Mouse (Mus musculus) brain, adult 2 months (tissue): ENCODE measurements at regions not wholly inside any gene's neighbourhood (a gene's known extent, or its start where the extent isn't known, plus 50 kb on each side); places are given as distances from the start of the nearest gene placed in this dataset.

ENCODE experiments used
- DNase-seq: peaks from one replicate; pipeline ENCODE4 v3.0.0; 2011; ENCODE audit warnings: low read depth, low spot score

- DNase-seq, result peak; percentile 83
Observed at GRCm38 (mm10) chr13:91274131-91274530, 50.4 kb upstream of the Atg10 start.

DNA sequence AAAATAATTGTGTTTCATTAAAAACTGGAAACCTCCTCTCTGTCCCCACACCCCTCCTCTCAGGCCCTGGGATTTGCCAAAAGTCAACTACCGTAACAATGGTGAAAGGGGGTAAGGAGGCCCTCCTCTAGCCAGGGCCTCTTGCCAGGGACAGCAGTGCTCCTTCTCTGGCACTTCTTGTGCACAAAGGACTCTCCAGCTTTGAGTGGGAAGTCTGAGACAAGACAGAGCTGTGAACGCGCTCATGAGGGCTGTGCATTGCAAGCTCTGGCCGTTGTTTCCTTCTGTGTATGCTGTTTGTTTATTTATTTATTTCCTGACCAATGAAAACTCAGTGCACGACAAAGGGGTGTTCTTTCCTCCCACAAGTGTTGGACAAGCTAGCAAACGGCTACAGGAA lies 50.8 kb upstream of the Atg10 start:
- peak; percentile 43 for DNase-seq

- DNase-seq, result no peak
Observed at GRCm38 (mm10) chr13:91279487-91279886, 55.7 kb upstream of the Atg10 start.

GRCm38 (mm10) chr13:91295552-91296170 lies 71.9 kb upstream of the Atg10 start:
- DNase-seq, result no peak

DNA sequence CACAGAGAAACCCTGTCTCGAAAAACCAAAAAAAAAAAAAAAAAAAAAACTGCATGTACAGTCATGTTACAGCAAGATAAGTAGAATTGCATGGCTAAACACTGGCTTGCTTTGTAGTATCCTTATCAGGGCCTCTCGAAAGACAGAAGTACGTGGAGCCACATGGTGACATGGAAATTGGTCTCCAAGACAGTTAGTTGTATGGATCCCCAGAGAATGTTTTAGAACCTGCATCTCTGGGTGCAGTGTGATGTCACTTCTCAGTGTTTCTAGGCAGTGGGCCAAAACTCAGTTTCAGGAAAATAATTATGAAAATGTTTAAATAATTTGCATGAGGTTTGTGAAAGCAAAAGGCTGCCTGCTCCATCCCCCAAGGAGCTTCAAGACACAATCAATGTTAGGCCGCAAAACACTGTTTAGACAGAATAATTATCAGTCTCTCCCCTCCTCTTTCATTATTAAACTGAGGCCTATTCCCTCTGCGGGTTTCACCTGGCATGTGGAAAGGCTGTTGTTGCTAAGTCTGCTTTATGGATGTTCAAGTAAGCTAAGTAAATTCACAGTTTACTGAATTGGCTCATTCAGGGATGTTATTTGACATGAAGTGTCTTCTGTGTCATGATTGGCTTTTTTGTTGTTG lies 72.9 kb upstream of the Atg10 start:
- DNase-seq, result peak; percentile 15

DNA sequence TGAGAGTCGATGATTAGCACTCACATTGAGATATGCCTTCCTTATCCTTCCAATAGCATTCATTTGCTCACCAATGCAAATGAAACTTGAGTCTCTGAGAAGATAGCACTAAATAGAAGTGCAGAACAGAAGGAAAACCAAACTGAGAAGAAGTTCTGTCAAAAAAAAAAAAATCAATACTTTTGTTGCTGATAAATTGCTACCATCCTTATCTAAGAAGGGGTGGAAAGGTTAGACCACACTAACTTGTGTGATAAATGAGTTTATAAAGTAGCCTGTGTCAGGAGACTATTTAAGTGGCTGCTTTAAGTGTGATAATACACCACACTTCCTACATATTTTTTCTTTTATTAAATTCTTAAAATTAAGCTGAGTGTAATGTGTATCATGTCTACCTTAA lies 78.1 kb upstream of the Atg10 start:
- no peak for DNase-seq

GRCm38 (mm10) chr13:91305697-91306405 lies 82.1 kb upstream of the Atg10 start:
- peak; percentile 61 for DNase-seq

- DNase-seq, result peak; percentile 31
Observed at GRCm38 (mm10) chr13:91306545-91306944, 82.8 kb upstream of the Atg10 start.

GRCm38 (mm10) chr13:91312905-91313571 lies 89.3 kb upstream of the Atg10 start:
- DNase-seq, result peak; percentile 41

- DNase-seq, result no peak
Observed at GRCm38 (mm10) chr13:91322331-91322730, 98.6 kb upstream of the Atg10 start.

- no peak for DNase-seq
Observed at GRCm38 (mm10) chr13:91326834-91327233, 103.1 kb upstream of the Atg10 start.

DNA sequence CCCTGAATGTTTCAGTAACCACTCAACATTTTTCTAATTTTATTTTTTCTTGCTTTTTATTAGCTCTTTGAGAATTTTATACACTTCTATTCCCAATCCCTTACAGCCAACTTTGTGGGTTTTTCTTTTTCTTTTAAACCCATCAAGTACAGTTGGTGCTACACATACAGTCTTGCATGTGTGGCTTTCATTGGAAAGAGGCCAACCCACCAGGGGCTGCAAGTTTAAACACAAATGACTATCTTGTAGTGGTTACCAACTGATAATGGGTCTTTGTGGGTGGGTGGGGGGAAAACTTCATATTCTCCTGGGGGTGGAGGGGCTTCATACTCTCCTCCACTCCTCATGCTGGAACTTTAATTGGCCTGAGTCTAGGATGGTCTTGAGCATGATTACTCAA lies 110.5 kb upstream of the Atg10 start:
- no peak for DNase-seq

- DNase-seq, result no peak
Observed at GRCm38 (mm10) chr13:91344139-91344538, 115.9 kb upstream of the Ssbp2 start.

DNA sequence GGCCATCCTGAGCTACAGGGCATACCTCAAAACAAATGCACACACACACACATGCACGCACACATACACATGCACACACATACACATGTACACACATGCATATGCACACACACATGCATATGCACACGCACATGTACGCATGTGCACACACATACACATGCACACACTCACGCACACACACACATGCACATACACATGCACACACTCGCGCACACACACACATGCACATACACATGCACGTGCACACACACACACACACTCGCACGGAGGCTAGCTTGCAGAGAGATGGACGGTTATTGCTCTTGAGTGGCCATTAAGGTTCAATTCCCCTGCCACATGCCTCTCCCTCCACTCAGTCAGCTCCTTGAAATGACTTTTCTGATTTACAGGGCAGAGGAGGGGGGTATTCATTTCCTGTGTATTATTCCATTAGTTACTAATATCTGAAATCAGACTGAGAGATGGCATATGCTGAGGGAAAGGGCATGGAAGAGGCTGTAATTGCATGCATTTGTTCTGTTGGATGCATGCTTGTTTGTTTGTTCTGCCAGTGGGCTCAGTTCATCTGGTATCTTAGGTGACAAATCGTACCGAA lies 111.5 kb upstream of the Ssbp2 start:
- DNase-seq, result no peak

- DNase-seq, result no peak
Observed at GRCm38 (mm10) chr13:91352311-91352710, 107.8 kb upstream of the Ssbp2 start.

GRCm38 (mm10) chr13:91356516-91356915 lies 103.6 kb upstream of the Ssbp2 start:
- DNase-seq, result peak; percentile 60

- no peak for DNase-seq
Observed at GRCm38 (mm10) chr13:91360121-91360520, 100.0 kb upstream of the Ssbp2 start.

DNA sequence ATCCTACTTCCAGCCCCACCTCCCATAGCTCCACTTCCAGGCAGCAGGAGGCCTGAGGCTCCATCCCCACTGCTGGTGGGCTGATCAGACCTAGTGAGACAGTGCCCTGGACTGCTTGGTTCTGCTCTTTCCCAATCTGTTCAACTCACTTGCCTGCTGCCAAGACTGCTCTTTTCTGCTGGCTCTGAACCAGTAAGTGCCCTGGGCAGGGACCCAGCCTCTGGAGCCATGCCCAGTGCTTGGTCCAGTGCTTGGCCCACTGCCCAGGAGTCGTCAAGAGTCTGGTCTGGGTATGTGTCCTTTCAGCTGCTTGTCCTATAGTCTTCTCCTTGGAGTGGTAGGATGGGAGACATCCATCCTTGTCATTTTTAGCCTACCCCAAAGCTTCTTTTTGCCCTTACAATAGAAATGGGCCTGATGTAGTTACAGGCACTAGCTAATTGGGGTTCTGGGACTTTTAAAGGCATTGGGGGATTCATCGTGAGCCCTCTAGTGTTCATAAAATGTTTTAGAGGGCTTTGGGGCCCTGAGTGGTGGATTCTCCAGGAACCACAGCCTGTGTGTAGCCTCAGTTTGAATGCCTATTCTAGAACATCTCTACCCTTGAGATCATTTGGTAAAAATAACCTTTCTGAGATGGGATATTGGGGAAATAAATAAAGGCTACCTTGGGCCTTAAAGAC lies 94.7 kb upstream of the Ssbp2 start:
- DNase-seq, result peak; percentile 96

DNA sequence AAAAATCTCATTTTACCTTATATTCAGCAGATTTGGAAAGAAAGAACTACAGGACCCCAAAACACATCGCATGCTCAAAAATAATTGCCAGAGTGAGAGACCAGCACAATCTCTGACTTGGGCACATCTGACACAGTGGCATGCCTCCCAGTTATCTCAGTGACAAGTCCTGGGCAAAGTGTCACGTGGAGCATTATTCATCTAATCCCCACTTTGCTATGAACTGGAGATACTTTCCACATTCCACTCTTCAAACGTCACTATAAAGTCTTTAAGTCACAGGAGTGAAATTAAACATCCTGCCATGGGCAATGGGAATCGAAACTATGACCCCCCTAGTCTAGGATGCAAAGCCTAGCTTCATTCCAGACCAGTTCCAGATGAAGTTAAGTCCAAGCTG lies 93.5 kb upstream of the Ssbp2 start:
- no peak for DNase-seq

- DNase-seq, result no peak
Observed at GRCm38 (mm10) chr13:91367896-91368556, 92.1 kb upstream of the Ssbp2 start.

DNA sequence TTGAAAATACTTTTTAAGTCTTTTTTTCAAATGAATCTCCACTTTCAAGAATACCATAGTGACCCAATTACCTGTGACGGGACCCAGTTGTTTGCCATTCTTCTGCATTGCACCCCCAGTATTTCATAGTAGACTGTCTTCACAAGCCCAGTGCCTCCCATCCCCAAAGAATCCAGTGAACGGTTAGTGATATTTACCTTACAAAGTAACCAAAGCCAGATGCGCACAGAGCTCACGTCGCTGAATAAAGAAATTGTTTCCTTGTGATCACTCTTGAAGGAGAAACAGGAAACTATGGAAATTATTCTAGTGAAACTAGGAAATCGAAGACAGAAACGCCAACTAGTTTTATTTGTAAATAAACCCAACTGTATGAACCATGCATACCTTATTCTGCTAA lies 91.4 kb upstream of the Ssbp2 start:
- no peak for DNase-seq
